12 mouse cellular contexts compared by ENCODE assay signal in genomic region chr5:137103969-137104368, GRCm38 (mm10). TPM values are rescaled to one million over a fixed set of nuclear protein-coding genes. Genes with fewer than 3 reads are reported as not detected.
DNase-seq lines count a peak whose midpoint lies in the region; ATAC-seq and TF ChIP-seq lines count a peak whose summit lies in the region.
"Had no signal": no experiment of that assay in that cellular context is flagged by ENCODE, and none has a peak within 500 bp of the region (broad histone marks: within the 10 kb centered on the region; RNA-seq: fewer than 3 reads in every experiment).

No protein-coding gene starts in this region.

- no peaks in the 10 kb centered on the region; the same call in 1 of the 2 replicates for H3K4me1 ChIP-seq in kidney, adult 2 months (ENCODE audit: control insufficient read depth, insufficient read depth, low read length)
- no peaks in the 10 kb centered on the region; the same call in 1 of the 2 replicates for H3K4me1 ChIP-seq in kidney, embryonic 16.5 days (ENCODE audit: insufficient read depth, low read length)
- H3K4me1 ChIP-seq in E14TG2a.4 (replicated peaks; ENCODE audit: low read depth, low read length): peaks cover 30% of the 10 kb centered on the region
- H3K4me1 ChIP-seq in liver, embryonic 13.5 days (replicated peaks): peaks cover 90% of the 10 kb centered on the region

- no peak for TF ChIP-seq POLR2A in kidney, adult 2 months (IDR thresholded peaks at IDR 0.05; ENCODE audit: low read depth, low read length)

- H3K4me3 ChIP-seq in kidney, adult 2 months (ENCODE audit: insufficient read depth, low read depth, low read length): no peak overlapping the region
- H3K4me3 ChIP-seq in kidney, embryonic 16.5 days (ENCODE audit: low read length): no peak overlapping the region
- H3K4me3 ChIP-seq in E14TG2a.4 (replicated peaks; ENCODE audit: low read length): no peak overlapping the region
- no peak overlapping the region for H3K4me3 ChIP-seq in liver, embryonic 13.5 days (replicated peaks)
- H3K4me3 ChIP-seq: embryonic facial prominence, embryonic 13.5 days had no signal

- no peak overlapping the region for H3K27ac ChIP-seq in kidney, adult 2 months (ENCODE audit: insufficient read depth, low read depth, low read length)
- no peak overlapping the region for H3K27ac ChIP-seq in kidney, embryonic 16.5 days (ENCODE audit: low read length)
- H3K27ac ChIP-seq in liver, embryonic 13.5 days: peak overlapping the region; percentile 99
- H3K27ac ChIP-seq: hindbrain, postnatal 0 days had no signal

- no peak overlapping the region for H3K4me2 ChIP-seq in kidney, embryonic 16.5 days (replicated peaks; ENCODE audit: low read depth, low read length)
- H3K4me2 ChIP-seq in liver, embryonic 13.5 days: peak overlapping the region; percentile 69
- H3K4me2 ChIP-seq: embryonic facial prominence, embryonic 13.5 days had no signal

- no peaks in the 10 kb centered on the region for H3K27me3 ChIP-seq in kidney, adult 2 months (replicated peaks; ENCODE audit: control insufficient read depth, insufficient read depth, low read length)
- H3K27me3 ChIP-seq in kidney, embryonic 16.5 days (ENCODE audit: insufficient read depth, low read length): no peaks in the 10 kb centered on the region
- peaks cover 14% of the 10 kb centered on the region for H3K27me3 ChIP-seq in E14TG2a.4 (ENCODE audit: insufficient read depth, low read length)
- peaks cover 3% of the 10 kb centered on the region; the same call in 1 of the 2 replicates for H3K27me3 ChIP-seq in liver, embryonic 13.5 days

- H3K36me3 ChIP-seq in kidney, adult 2 months (ENCODE audit: control insufficient read depth, insufficient read depth, low read length): no peaks in the 10 kb centered on the region
- H3K36me3 ChIP-seq in kidney, embryonic 16.5 days (ENCODE audit: insufficient read depth, low read length): no peaks in the 10 kb centered on the region
- no peaks in the 10 kb centered on the region for H3K36me3 ChIP-seq in E14TG2a.4 (ENCODE audit: insufficient read depth, low read length)
- H3K36me3 ChIP-seq in liver, embryonic 13.5 days: peaks cover 12% of the 10 kb centered on the region; the same call in 1 of the 2 replicates
- H3K36me3 ChIP-seq: embryonic facial prominence, embryonic 13.5 days had no signal

- ATAC-seq in kidney, embryonic 16.5 days (ENCODE audit: low FRiP score, low TSS enrichment): no peak
- no peak for ATAC-seq in liver, embryonic 13.5 days (ENCODE audit: low read depth)

- DNase-seq in kidney, adult 2 months: no peak
- peak; percentile 73 for DNase-seq in R1 (ENCODE audit: low read depth, low spot score)
- no peak for DNase-seq in liver, embryonic 13.5 days
- no peak for DNase-seq in B cell, adult 2 months
- DNase-seq in kidney, postnatal 14 days: no peak
- DNase-seq: lung, postnatal 14 days had no signal

- no peaks in the 10 kb centered on the region for H3K9me3 ChIP-seq in kidney, embryonic 16.5 days (ENCODE audit: low read length)
- H3K9me3 ChIP-seq in E14TG2a.4 (ENCODE audit: low read length): no peaks in the 10 kb centered on the region
- no peaks in the 10 kb centered on the region for H3K9me3 ChIP-seq in liver, embryonic 13.5 days (replicated peaks)
- H3K9me3 ChIP-seq: embryonic facial prominence, embryonic 13.5 days had no signal

- 0 out of 2 replicates have a peak, but pooled peaks have one; percentile 5 for TF ChIP-seq CTCF in kidney, adult 2 months (conservative IDR thresholded peaks at IDR 0.05; ENCODE audit: insufficient read depth, insufficient read length, low read depth, low read length)
- peak; percentile 62 for TF ChIP-seq CTCF in E14TG2a.4 (conservative IDR thresholded peaks at IDR 0.05; ENCODE audit: low read length)

- H3K9ac ChIP-seq in kidney, embryonic 16.5 days (replicated peaks; ENCODE audit: low read length): no peak overlapping the region
- H3K9ac ChIP-seq in liver, embryonic 13.5 days: peak overlapping the region; percentile 57
- H3K9ac ChIP-seq: embryonic facial prominence, embryonic 13.5 days had no signal

- WGBS in kidney, adult 2 months: 90% methylated on average over 2 of the region's 2 CpGs
- WGBS in kidney, embryonic 16.5 days: 91% methylated on average over 2 of the region's 2 CpGs
- 82% methylated on average over 2 of the region's 2 CpGs for WGBS in liver, embryonic 13.5 days (ENCODE audit: insufficient replicate concordance)

RNA-seq across cellular contexts. Expression of gene Trim56, which starts 12.0 kb away (rescaled TPM):
- polyA plus RNA-seq in kidney, adult 2 months (2012; rRNA removed): 10.2 and 14.4 TPM in 2 replicates
- 9.4 and 11.9 TPM in 2 replicates for polyA plus RNA-seq in kidney, embryonic 16.5 days (2015; fragmentation: Nextera tagmentation; extraction: Ambion mirVana)
- 8.4 and 9.9 TPM in 2 replicates for polyA plus RNA-seq in liver, embryonic 13.5 days (2015; fragmentation: Nextera tagmentation; extraction: Ambion mirVana)

RNA-seq across cellular contexts. Expression of gene Serpine1, which starts 31.9 kb away (rescaled TPM):
- 1.1 and 2.1 TPM in 2 replicates for polyA plus RNA-seq in kidney, adult 2 months (2012; rRNA removed)
- polyA plus RNA-seq in kidney, embryonic 16.5 days (2015; fragmentation: Nextera tagmentation; extraction: Ambion mirVana): 0.29 and 0.53 TPM in 2 replicates
- 0.05 TPM in 1 of 2 replicates, not detected in the other for polyA plus RNA-seq in liver, embryonic 13.5 days (2015; fragmentation: Nextera tagmentation; extraction: Ambion mirVana)

RNA-seq across cellular contexts. Expression of gene Muc3, which starts 45.2 kb away (rescaled TPM):
- polyA plus RNA-seq in kidney, adult 2 months (2012; rRNA removed): not detected in 2 replicates
- polyA plus RNA-seq in kidney, embryonic 16.5 days (2015; fragmentation: Nextera tagmentation; extraction: Ambion mirVana): not detected in 2 replicates
- not detected in 2 replicates for polyA plus RNA-seq in liver, embryonic 13.5 days (2015; fragmentation: Nextera tagmentation; extraction: Ambion mirVana)
- polyA plus RNA-seq: embryonic facial prominence, embryonic 13.5 days; heart, embryonic 14.5 days; hindbrain, postnatal 0 days; stomach, embryonic 14.5 days had no signal

RNA-seq across cellular contexts. Expression of gene Ap1s1, which starts 58.0 kb away (rescaled TPM):
- polyA plus RNA-seq in kidney, adult 2 months (2012; rRNA removed): 57.7 and 67.0 TPM in 2 replicates
- polyA plus RNA-seq in kidney, embryonic 16.5 days (2015; fragmentation: Nextera tagmentation; extraction: Ambion mirVana): 201 TPM in 2 replicates
- polyA plus RNA-seq in liver, embryonic 13.5 days (2015; fragmentation: Nextera tagmentation; extraction: Ambion mirVana): 109 and 114 TPM in 2 replicates
